Mouse (Mus musculus) cerebellum, adult 2 months (tissue): ENCODE results near the gene Tcf12. TPM values are rescaled to one million over a fixed set of nuclear protein-coding genes. Genes with fewer than 3 reads are reported as not detected.
A peak's percentile ranks its signal among the peaks of the same experiment; 100 is the strongest.

Source experiments
- DNase-seq, 2 experiments: peaks; one replicate each; pipeline ENCODE4 v3.0.0; 2021
- H3K27ac ChIP-seq: fragments of 200-500 bp; 2 replicates; pipeline ENCODE4 v1.5.1; 2012; ENCODE audit warnings: low read length, control low read depth, inconsistent platforms; ENCODE audit not compliant: insufficient read depth
- H3K27me3 ChIP-seq: fragments of 200-500 bp; 2 replicates; pipeline ENCODE4 v1.6.1; 2012; ENCODE audit warnings: inconsistent platforms, mild to moderate bottlenecking, low read length, moderate library complexity; ENCODE audit not compliant: control insufficient read depth, insufficient read depth
- H3K4me1 ChIP-seq: fragments of 200-500 bp; 2 replicates; pipeline ENCODE4 v1.6.1; 2011; ENCODE audit warnings: low read length; ENCODE audit not compliant: control insufficient read depth, insufficient read depth
- H3K4me3 ChIP-seq: fragments of 200-500 bp; replicated peaks from 2 replicates; pipeline ENCODE3; 2011; ENCODE audit warnings: mild to moderate bottlenecking, low read depth, low read length, control low read depth; ENCODE audit not compliant: insufficient read depth
- CTCF ChIP-seq: fragments of 200-500 bp; IDR thresholded peaks from 2 replicates; pipeline ENCODE4 v1.5.1; 2011; ENCODE audit warnings: low read depth, mild to moderate bottlenecking, control low read depth, low read length, moderate library complexity, borderline replicate concordance; ENCODE audit not compliant: insufficient read depth
- POLR2A ChIP-seq: fragments of 200-500 bp; IDR thresholded peaks from 2 replicates; pipeline ENCODE4 v1.6.1; 2011; ENCODE audit warnings: low read length, control low read depth, borderline replicate concordance; ENCODE audit not compliant: insufficient read depth
- WGBS: fragments of 180-500 bp; shearing (Covaris S2); methylation state at CpG from one replicate; pipeline ENCODE4 v1.1.7; 2018; 5-methylcytosine and 5-hydroxymethylcytosine counted together
- polyA plus RNA-seq: library from polyadenylated mRNA; depleted of rRNA; stranded (reverse); fragments of >200 nt; gene quantifications from 2 replicates; pipeline ENCODE4 v1.2.3, GENCODE M21; 2012; rRNA removed

The Tcf12 gene
- polyA plus RNA-seq: 53.0 and 60.6 TPM in 2 replicates

- 2% methylated on average over 87 of the region's 88 CpGs for WGBS
- TF ChIP-seq CTCF: no peak
- TF ChIP-seq POLR2A: no peak
- H3K27ac ChIP-seq: peak within 1 kb of the TSS; percentile 95
These were observed at the start of gene Tcf12 for GRCm38 (mm10) chr9:72111622-72112550. Gene Tcf12, minus strand, starts transcription at chr9:72111871.

GRCm38 (mm10) chr9:72158392-72158791 is 46.7 kb upstream of the Tcf12 start:
- H3K4me1 ChIP-seq: peaks cover 3% of the 10 kb centered on the region; the same call in 1 of the 2 replicates
- H3K4me3 ChIP-seq: no peak overlapping the region
- WGBS: 93% methylated on average over 2 of the region's 2 CpGs
- H3K27me3 ChIP-seq: no peaks in the 10 kb centered on the region
- H3K27ac ChIP-seq: no peak overlapping the region
- TF ChIP-seq POLR2A: no peak
- TF ChIP-seq CTCF: no peak
- DNase-seq: no peak

More at GRCm38 (mm10) chr9:72111622-72112550, at the start of gene Tcf12:
- Histone ChIP-seq H3K27me3 (no peaks in the 10 kb centered on the region), H3K4me3 (peak within 1 kb of the TSS; percentile 75), H3K4me1 (no peaks in the 10 kb centered on the region)
- DNase-seq: peak; percentile 86

GRCm38 (mm10) chr9:72157091-72157490 is 45.4 kb upstream of the Tcf12 start:
- Histone ChIP-seq H3K27me3 (no peaks in the 10 kb centered on the region), H3K27ac (no peak overlapping the region), H3K4me1 (peaks cover 3% of the 10 kb centered on the region; the same call in 1 of the 2 replicates), H3K4me3 (no peak overlapping the region)
- WGBS: 84% methylated on average over 1 of the region's 1 CpGs
- TF ChIP-seq POLR2A: no peak
- TF ChIP-seq CTCF: no peak
- no peak for DNase-seq

- WGBS: 8% methylated on average over 21 of the region's 21 CpGs
- H3K4me3 ChIP-seq: peak overlapping the region; percentile 41
- peak overlapping the region; percentile 39 for H3K27ac ChIP-seq
- H3K27me3 ChIP-seq: no peaks in the 10 kb centered on the region
- peak; percentile 66 to 85 for DNase-seq
- TF ChIP-seq CTCF (no peak), POLR2A (no peak)
- H3K4me1 ChIP-seq: peaks cover 3% of the 10 kb centered on the region; the same call in 1 of the 2 replicates
These were observed 43.8 kb upstream of the Tcf12 start for GRCm38 (mm10) chr9:72155250-72156138.

DNA sequence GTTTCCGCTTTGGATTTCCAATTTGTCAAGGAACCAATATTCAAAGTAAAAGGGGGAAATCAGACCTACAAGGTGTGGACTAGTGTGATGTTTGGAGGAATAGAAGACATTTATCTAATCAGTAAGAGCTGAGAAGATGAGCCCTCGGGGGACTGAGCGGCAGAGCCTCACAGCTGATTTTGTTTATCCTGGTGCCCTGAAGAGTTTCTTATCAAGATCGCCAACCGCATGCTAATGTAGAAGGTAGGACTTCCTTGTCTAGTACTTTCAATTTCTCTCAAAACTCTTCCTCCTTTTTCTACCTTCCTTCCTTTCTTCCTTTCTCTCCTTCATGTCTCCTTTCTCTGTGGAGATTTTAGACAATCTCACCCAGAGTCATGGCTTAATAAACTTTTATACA is 32.5 kb upstream of the Tcf12 start:
- no peak overlapping the region for H3K27ac ChIP-seq
- TF ChIP-seq CTCF: no peak
- no peak for TF ChIP-seq POLR2A
- DNase-seq: no peak
- no peaks in the 10 kb centered on the region for H3K4me1 ChIP-seq
- no peaks in the 10 kb centered on the region for H3K27me3 ChIP-seq
- WGBS: 98% methylated on average over 5 of the region's 5 CpGs
- H3K4me3 ChIP-seq: no peak overlapping the region

DNA sequence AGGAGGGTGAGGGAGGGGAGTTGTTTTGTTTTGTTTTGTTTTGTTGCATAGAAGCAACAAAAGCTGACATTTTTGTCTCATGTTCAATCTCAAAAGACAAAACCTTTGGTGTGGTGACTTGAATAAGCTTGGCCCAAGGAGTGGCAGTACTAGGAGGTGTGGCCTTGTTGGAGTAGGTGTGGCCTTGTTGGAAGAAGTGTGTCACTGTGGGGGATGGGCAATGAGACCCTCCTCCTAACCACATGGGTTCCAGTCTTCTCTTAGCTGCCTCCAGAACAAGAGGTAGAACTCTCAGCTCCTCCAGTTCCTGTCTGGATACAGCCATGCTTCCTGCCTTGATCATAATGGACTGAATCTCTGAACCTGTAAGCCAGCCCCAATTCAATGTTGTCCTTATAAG is 26.2 kb upstream of the Tcf12 start:
- Histone ChIP-seq H3K27me3 (no peaks in the 10 kb centered on the region), H3K4me1 (no peaks in the 10 kb centered on the region), H3K27ac (no peak overlapping the region), H3K4me3 (no peak overlapping the region)
- TF ChIP-seq CTCF (no peak), POLR2A (no peak)
- no peak for DNase-seq

DNA sequence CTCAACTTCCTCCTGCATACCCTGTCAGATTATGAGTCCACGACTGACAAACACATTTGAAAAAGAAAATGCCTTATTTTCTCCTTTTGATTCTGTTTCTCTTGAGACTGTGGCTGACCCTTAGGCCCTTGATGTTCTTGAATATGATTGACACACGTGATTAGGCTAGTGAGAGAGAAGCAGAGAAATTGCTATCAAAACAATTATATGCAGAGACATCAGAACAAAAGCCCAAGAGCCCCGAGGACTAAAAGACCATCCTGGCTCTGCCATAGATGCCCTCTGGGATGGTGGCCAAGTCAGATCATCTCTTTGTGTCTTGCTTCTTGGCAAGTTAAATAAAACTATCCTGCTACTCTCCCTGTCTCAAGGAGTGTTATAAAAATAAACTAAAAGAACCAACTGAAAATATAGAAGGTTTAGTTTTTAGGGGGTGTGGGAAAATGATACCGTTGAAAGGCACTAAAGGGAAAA is 22.1 kb upstream of the Tcf12 start:
- Histone ChIP-seq H3K4me3 (peak overlapping the region; percentile 75), H3K4me1 (no peaks in the 10 kb centered on the region), H3K27ac (peak overlapping the region; percentile 98; the same call in 1 of the 2 replicates), H3K27me3 (no peaks in the 10 kb centered on the region)
- 28% methylated on average over 4 of the region's 4 CpGs for WGBS
- peak in 1 of 2 experiments; percentile 47 for DNase-seq
- TF ChIP-seq POLR2A (no peak), CTCF (no peak)
